Mouse (Mus musculus) retina, adult 2 months (tissue): ENCODE measurements around the gene Asic2.
A peak's percentile ranks its signal among the peaks of the same experiment; 100 is the strongest.

Experiments
- DNase-seq: peaks from one replicate; pipeline ENCODE4 v3.0.0-alpha.2; 2012; ENCODE audit warnings: low read depth, low spot score

Asic2 gene

GRCm38 (mm10) chr11:81454921-81455320 lies 513.3 kb downstream of the Asic2 start:
- DNase-seq: no peak

GRCm38 (mm10) chr11:81454111-81454510 lies 514.1 kb downstream of the Asic2 start:
- no peak for DNase-seq

GRCm38 (mm10) chr11:81449271-81449705 lies 519.0 kb downstream of the Asic2 start:
- DNase-seq: no peak

- no peak for DNase-seq
Observed at GRCm38 (mm10) chr11:81446347-81446746, 521.9 kb downstream of the Asic2 start.

- DNase-seq: no peak
Observed at GRCm38 (mm10) chr11:81426857-81427256, 541.4 kb downstream of the Asic2 start.

- no peak for DNase-seq
Observed at GRCm38 (mm10) chr11:81419112-81419511, 549.1 kb downstream of the Asic2 start.

GRCm38 (mm10) chr11:81418027-81418426 lies 550.2 kb downstream of the Asic2 start:
- DNase-seq: no peak

- no peak for DNase-seq
Observed at GRCm38 (mm10) chr11:81416319-81416718, 551.9 kb downstream of the Asic2 start.

GRCm38 (mm10) chr11:81414596-81414995 lies 553.7 kb downstream of the Asic2 start:
- no peak for DNase-seq

GRCm38 (mm10) chr11:81411251-81411650 lies 557.0 kb downstream of the Asic2 start:
- no peak for DNase-seq

GRCm38 (mm10) chr11:81405951-81406350 lies 562.3 kb downstream of the Asic2 start:
- DNase-seq: no peak

GRCm38 (mm10) chr11:81402263-81402662 lies 566.0 kb downstream of the Asic2 start:
- DNase-seq: no peak

GRCm38 (mm10) chr11:81392855-81393254 lies 575.4 kb downstream of the Asic2 start:
- DNase-seq: no peak

- DNase-seq: no peak
Observed at GRCm38 (mm10) chr11:81386185-81386584, 582.1 kb downstream of the Asic2 start.

- no peak for DNase-seq
Observed at GRCm38 (mm10) chr11:81385547-81385946, 582.7 kb downstream of the Asic2 start.

- DNase-seq: peak; percentile 25
Observed at GRCm38 (mm10) chr11:81374841-81375240, 593.4 kb downstream of the Asic2 start.

- no peak for DNase-seq
Observed at GRCm38 (mm10) chr11:81374003-81374710, 594.1 kb downstream of the Asic2 start.

GRCm38 (mm10) chr11:81371545-81371944 lies 596.7 kb downstream of the Asic2 start:
- DNase-seq: no peak

GRCm38 (mm10) chr11:81370426-81370810 lies 597.8 kb downstream of the Asic2 start:
- DNase-seq: no peak

GRCm38 (mm10) chr11:81369497-81370425 lies 598.5 kb downstream of the Asic2 start:
- DNase-seq: no peak

GRCm38 (mm10) chr11:81364442-81364841 lies 603.8 kb downstream of the Asic2 start:
- no peak for DNase-seq

GRCm38 (mm10) chr11:81362461-81362860 lies 605.8 kb downstream of the Asic2 start:
- no peak for DNase-seq

GRCm38 (mm10) chr11:81361040-81361439 lies 607.2 kb downstream of the Asic2 start:
- DNase-seq: no peak
